Mouse (Mus musculus) heart, postnatal 0 days (tissue): ENCODE measurements at regions not wholly inside any gene's neighbourhood (a gene's known extent, or its start where the extent isn't known, plus 50 kb on each side); places are given as distances from the start of the nearest gene placed in this dataset.

Experiments used
- ATAC-seq: fragments of 200-750 bp; cut with Nextera tagmentation; 2 replicates; pipeline ENCODE4 v1.8.0; 2017; ENCODE audit warnings: low read depth, moderate number of reproducible peaks, moderate library complexity; ENCODE audit not compliant: insufficient read depth
- DNase-seq: peaks from one replicate; pipeline ENCODE4 v3.0.0-alpha.2; 2016; ENCODE audit warnings: low spot score
- H3K27ac ChIP-seq: fragments of 300-500 bp; sonication (generic); 2 replicates; pipeline ENCODE4 v1.5.1; 2014; ENCODE audit warnings: low read depth, mild to moderate bottlenecking
- H3K27me3 ChIP-seq: fragments of 300-500 bp; sonication (generic); 2 replicates; pipeline ENCODE4 v1.6.1; 2014; ENCODE audit warnings: low read length, mixed read lengths; ENCODE audit not compliant: control insufficient read depth, insufficient read depth
- H3K36me3 ChIP-seq: fragments of 300-500 bp; sonication (generic); replicated peaks from 2 replicates; pipeline ENCODE4 v1.6.1; 2014; ENCODE audit warnings: low read length, mixed read lengths; ENCODE audit not compliant: control insufficient read depth, insufficient read depth
- H3K4me1 ChIP-seq: fragments of 300-500 bp; sonication (generic); 2 replicates; pipeline ENCODE4 v1.6.1; 2014; ENCODE audit warnings: antibody characterized with exemption; ENCODE audit not compliant: control insufficient read depth, insufficient read depth
- H3K4me2 ChIP-seq: fragments of 300-500 bp; sonication (generic); 2 replicates; pipeline ENCODE4 v1.6.1; 2014; ENCODE audit warnings: low read depth, mild to moderate bottlenecking, low read length, moderate library complexity
- H3K4me3 ChIP-seq: fragments of 300-500 bp; sonication (generic); 2 replicates; pipeline ENCODE4 v1.5.1; 2014; ENCODE audit warnings: low read depth, low read length
- H3K9ac ChIP-seq: fragments of 300-500 bp; sonication (generic); replicated peaks from 2 replicates; pipeline ENCODE4 v1.6.1; 2014; ENCODE audit warnings: low read depth, low read length, mixed read lengths
- H3K9me3 ChIP-seq: fragments of 300-500 bp; sonication (generic); replicated peaks from 2 replicates; pipeline ENCODE4 v1.6.1; 2016; ENCODE audit warnings: low read length; ENCODE audit not compliant: control insufficient read depth
- CTCF ChIP-seq: IDR thresholded peaks from 2 replicates; pipeline ENCODE4 v1.5.1; 2016; ENCODE audit warnings: antibody characterized with exemption, control low read depth, low read depth
- EP300 ChIP-seq: IDR thresholded peaks from 2 replicates; pipeline ENCODE4 v1.6.1; 2016; ENCODE audit warnings: antibody characterized with exemption, low read depth
- WGBS: fragments of 180-500 bp; shearing (Covaris S2); extraction: QIAGEN DNeasy Blood & Tissue Kit; methylation state at CpG from one replicate; pipeline ENCODE4 v1.1.7; 2014; 5-methylcytosine and 5-hydroxymethylcytosine counted together

GRCm38 (mm10) chr1:73244016-73244415 lies 228.3 kb upstream of the Tnp1 start:
- no peak overlapping the region for H3K9ac ChIP-seq
- 26% methylated on average over 2 of the region's 2 CpGs for WGBS
- no peak overlapping the region for H3K4me3 ChIP-seq
- DNase-seq (no peak), ATAC-seq (no peak)
- no peaks in the 10 kb centered on the region for H3K9me3 ChIP-seq
- H3K4me1 ChIP-seq, result no peaks in the 10 kb centered on the region
- TF ChIP-seq CTCF, result no peak
- no peak for TF ChIP-seq EP300
- no peaks in the 10 kb centered on the region for H3K27me3 ChIP-seq
- H3K4me2 ChIP-seq, result no peak overlapping the region
- H3K36me3 ChIP-seq, result no peaks in the 10 kb centered on the region
- no peak overlapping the region for H3K27ac ChIP-seq

DNA sequence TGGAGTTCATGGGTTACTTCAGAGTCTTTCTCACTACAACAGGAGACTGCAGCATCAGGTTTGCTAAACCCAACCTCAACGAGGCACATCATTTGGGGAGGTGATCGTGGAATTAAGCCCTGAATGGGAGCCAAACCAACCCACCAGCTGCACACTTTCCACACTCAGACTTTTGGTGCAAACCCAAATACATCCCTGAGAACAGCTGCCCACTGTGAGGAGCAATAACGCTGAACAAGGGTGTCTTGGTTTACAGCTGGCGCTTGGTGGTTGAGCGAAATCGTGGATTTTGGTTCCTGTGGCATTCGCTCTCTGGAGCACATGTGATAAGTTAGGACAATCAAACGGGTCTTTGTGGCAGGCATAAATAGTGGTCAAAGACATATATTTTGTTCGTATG lies 226.6 kb upstream of the Tnp1 start:
- no peak for ATAC-seq
- H3K9ac ChIP-seq, result no peak overlapping the region
- no peak for DNase-seq
- WGBS, result 86% methylated on average over 9 of the region's 9 CpGs
- H3K27ac ChIP-seq, result no peak overlapping the region
- no peaks in the 10 kb centered on the region for H3K9me3 ChIP-seq
- TF ChIP-seq CTCF, result no peak
- no peak for TF ChIP-seq EP300
- H3K27me3 ChIP-seq, result no peaks in the 10 kb centered on the region
- H3K36me3 ChIP-seq, result no peaks in the 10 kb centered on the region
- H3K4me3 ChIP-seq, result no peak overlapping the region
- H3K4me2 ChIP-seq, result no peak overlapping the region
- no peaks in the 10 kb centered on the region for H3K4me1 ChIP-seq

- no peak for TF ChIP-seq CTCF
- TF ChIP-seq EP300, result no peak
These were observed 221.2 kb upstream of the Tnp1 start for GRCm38 (mm10) chr1:73236867-73237266.

GRCm38 (mm10) chr1:73233636-73234035 lies 217.9 kb upstream of the Tnp1 start:
- Histone ChIP-seq H3K9me3 (no peaks in the 10 kb centered on the region), H3K9ac (no peak overlapping the region), H3K27me3 (no peaks in the 10 kb centered on the region), H3K4me3 (no peak overlapping the region), H3K27ac (no peak overlapping the region), H3K4me2 (no peak overlapping the region), H3K4me1 (no peaks in the 10 kb centered on the region), H3K36me3 (no peaks in the 10 kb centered on the region)
- DNase-seq (no peak), ATAC-seq (no peak)
- TF ChIP-seq EP300 (no peak), CTCF (no peak)

More at GRCm38 (mm10) chr1:73236867-73237266, 221.2 kb upstream of the Tnp1 start:
- WGBS, result 40% methylated on average over 3 of the region's 3 CpGs
- no peak overlapping the region for H3K9ac ChIP-seq
- no peak for DNase-seq
- no peak for ATAC-seq
- no peak overlapping the region for H3K27ac ChIP-seq
- no peaks in the 10 kb centered on the region for H3K4me1 ChIP-seq
- no peak overlapping the region for H3K4me2 ChIP-seq
- no peaks in the 10 kb centered on the region for H3K36me3 ChIP-seq
- no peak overlapping the region for H3K4me3 ChIP-seq
- H3K9me3 ChIP-seq, result no peaks in the 10 kb centered on the region
- H3K27me3 ChIP-seq, result no peaks in the 10 kb centered on the region

GRCm38 (mm10) chr1:73233041-73233440 lies 217.3 kb upstream of the Tnp1 start:
- H3K27ac ChIP-seq, result no peak overlapping the region
- DNase-seq (no peak), ATAC-seq (no peak)
- no peaks in the 10 kb centered on the region for H3K4me1 ChIP-seq
- no peak overlapping the region for H3K9ac ChIP-seq
- TF ChIP-seq CTCF, result no peak
- WGBS, result 74% methylated on average over 3 of the region's 3 CpGs
- H3K4me2 ChIP-seq, result no peak overlapping the region
- H3K27me3 ChIP-seq, result no peaks in the 10 kb centered on the region
- H3K4me3 ChIP-seq, result no peak overlapping the region
- H3K9me3 ChIP-seq, result no peaks in the 10 kb centered on the region
- no peaks in the 10 kb centered on the region for H3K36me3 ChIP-seq

DNA sequence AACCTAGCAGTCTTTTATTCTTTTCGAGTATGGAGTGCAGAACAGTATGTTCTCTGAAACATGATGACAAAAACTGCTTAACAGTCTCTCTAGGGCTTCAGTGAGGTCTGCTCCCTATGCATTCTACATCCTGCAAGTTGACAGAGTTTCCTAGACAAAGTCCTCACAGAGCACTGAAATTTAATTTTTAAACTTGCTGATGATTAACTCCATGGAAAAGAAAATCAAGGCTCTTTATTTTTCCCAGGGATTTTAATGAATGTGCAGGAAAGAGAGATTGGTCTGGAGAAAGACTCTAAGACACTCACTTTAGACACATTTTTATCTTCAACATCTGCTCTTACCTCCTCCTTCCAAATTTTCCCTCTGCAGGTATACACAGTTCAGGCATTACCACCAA lies 214.9 kb upstream of the Tnp1 start:
- Histone ChIP-seq H3K4me3 (no peak overlapping the region), H3K4me2 (no peak overlapping the region), H3K36me3 (no peaks in the 10 kb centered on the region), H3K4me1 (no peaks in the 10 kb centered on the region), H3K9me3 (no peaks in the 10 kb centered on the region), H3K27me3 (no peaks in the 10 kb centered on the region), H3K9ac (no peak overlapping the region), H3K27ac (no peak overlapping the region)
- DNase-seq (no peak), ATAC-seq (no peak)
- no peak for TF ChIP-seq EP300
- no peak for TF ChIP-seq CTCF
- WGBS, result 64% methylated on average over 1 of the region's 1 CpGs
